Mouse (Mus musculus) layer of hippocampus, adult 2 months (tissue): ENCODE measurements at regions not wholly inside any gene's neighbourhood (a gene's known extent, or its start where the extent isn't known, plus 50 kb on each side); places are given as distances from the start of the nearest gene placed in this dataset.

Experiments
- DNase-seq, 2 experiments: peaks; one replicate each; pipeline ENCODE4 v3.0.0; 2022; ENCODE audit warnings: low spot score in 2 of 2
- H3K27ac ChIP-seq: fragments of 200-600 bp; 2 replicates; pipeline ENCODE4 v1.8.1; 2022
- H3K4me3 ChIP-seq: fragments of 200-600 bp; 2 replicates; pipeline ENCODE4 v1.8.1; 2022; ENCODE audit warnings: mild to moderate bottlenecking
- CTCF ChIP-seq: fragments of 200-600 bp; conservative IDR thresholded peaks from 2 replicates; pipeline ENCODE4 v1.8.1; 2022; ENCODE audit warnings: antibody characterized with exemption, mild to moderate bottlenecking, moderate library complexity

GRCm38 (mm10) chr15:59954345-59954744 is 62.1 kb downstream of the 4933412E24Rik start:
- H3K4me3 ChIP-seq = no peak overlapping the region
- no peak for TF ChIP-seq CTCF
- peak; percentile 71 to 83 for DNase-seq
- peak overlapping the region; percentile 82 for H3K27ac ChIP-seq

DNA sequence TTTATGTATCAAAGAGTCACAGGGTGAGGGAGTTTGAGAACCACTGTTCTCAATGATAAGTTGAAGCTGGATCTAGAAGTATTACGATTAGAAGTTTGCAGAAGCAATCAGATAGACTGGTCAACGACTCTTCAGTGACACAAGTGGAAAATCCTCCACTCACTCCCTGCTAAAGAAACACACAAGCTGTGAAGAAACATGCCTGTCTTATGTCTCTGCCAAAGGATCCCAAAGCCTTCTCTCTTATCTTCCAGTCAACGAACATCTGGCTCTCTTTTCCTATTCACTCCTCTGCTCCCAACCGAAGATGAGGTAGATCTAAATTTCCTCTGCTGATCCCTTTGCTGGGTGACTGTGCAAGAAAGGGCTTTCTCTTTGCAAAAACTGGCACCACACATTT is 62.6 kb downstream of the 4933412E24Rik start:
- no peak for DNase-seq
- no peak for TF ChIP-seq CTCF
- Histone ChIP-seq H3K4me3 (no peak overlapping the region), H3K27ac (peak overlapping the region; percentile 82)

DNA sequence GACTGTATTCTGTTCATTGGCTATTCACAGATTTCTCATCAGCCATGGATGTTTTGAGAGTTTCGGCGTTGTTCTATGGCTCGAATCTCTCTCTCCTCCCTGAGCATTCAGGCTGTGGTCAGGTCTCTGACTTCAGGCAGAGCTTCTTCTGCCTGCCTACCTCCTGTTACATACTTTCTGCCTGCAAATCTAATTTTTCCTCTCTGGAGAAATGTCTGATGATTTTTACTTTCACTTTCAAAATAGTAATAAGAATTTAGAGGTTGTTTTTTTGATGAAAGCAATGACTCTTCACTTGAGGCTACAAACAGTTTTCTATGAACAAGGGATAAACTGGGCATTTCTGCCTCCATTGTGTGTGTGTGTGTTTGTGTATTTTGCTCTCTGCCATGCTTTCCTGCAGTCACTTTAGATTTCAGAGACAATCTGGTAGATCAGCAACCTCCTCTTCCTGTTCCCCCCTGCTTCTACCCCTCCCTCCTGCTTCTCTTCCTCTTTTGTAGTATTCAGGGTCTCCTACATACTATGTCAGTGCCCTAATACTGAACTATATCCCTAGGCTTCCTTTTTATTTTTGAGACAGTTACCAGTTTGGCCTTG is 65.7 kb downstream of the 4933412E24Rik start:
- TF ChIP-seq CTCF = no peak
- Histone ChIP-seq H3K4me3 (no peak overlapping the region; the same call in 1 of the 2 replicates), H3K27ac (peak overlapping the region; percentile 53)
- no peak for DNase-seq

- no peak for DNase-seq
- Histone ChIP-seq H3K4me3 (no peak overlapping the region), H3K27ac (no peak overlapping the region)
- no peak for TF ChIP-seq CTCF
These were observed 71.2 kb downstream of the 4933412E24Rik start for GRCm38 (mm10) chr15:59945208-59945607.

- no peak overlapping the region for H3K4me3 ChIP-seq
- no peak for TF ChIP-seq CTCF
- peak in 1 of 2 experiments; percentile 38 for DNase-seq
- H3K27ac ChIP-seq = no peak overlapping the region
These were observed 79.9 kb downstream of the 4933412E24Rik start for GRCm38 (mm10) chr15:59936486-59936885.

- DNase-seq = no peak
- no peak overlapping the region for H3K27ac ChIP-seq
- no peak overlapping the region for H3K4me3 ChIP-seq
- TF ChIP-seq CTCF = no peak
These were observed 102.6 kb downstream of the 4933412E24Rik start for GRCm38 (mm10) chr15:59913860-59914259.

DNA sequence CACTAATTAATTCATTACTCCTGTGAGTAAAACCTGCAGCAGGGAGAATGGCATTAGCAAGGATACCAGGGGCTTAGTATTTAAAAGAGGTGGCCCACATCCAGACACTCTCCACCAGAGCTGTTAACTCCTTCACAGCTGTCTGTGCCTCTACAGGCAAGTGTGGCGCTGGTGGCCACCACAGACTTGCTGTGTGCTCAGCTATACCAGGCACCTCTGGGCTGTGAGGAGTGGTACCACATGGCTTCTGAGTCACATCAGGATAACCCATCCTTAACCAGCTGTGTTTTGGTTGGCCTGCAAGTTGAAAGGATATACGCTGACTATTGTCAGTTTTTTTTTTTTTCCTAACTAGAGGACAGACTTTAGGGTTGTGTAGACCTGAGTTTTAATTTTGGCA is 108.1 kb downstream of the 4933412E24Rik start:
- Histone ChIP-seq H3K4me3 (no peak overlapping the region), H3K27ac (no peak overlapping the region)
- TF ChIP-seq CTCF = no peak
- no peak for DNase-seq

GRCm38 (mm10) chr15:59905832-59906797 is 110.3 kb downstream of the 4933412E24Rik start:
- peak overlapping the region; percentile 57; the same call in 1 of the 2 replicates for H3K27ac ChIP-seq
- no peak for DNase-seq
- H3K4me3 ChIP-seq = no peak overlapping the region
- peak; percentile 92 for TF ChIP-seq CTCF

GRCm38 (mm10) chr15:59904741-59905140 is 111.7 kb downstream of the 4933412E24Rik start:
- no peak for TF ChIP-seq CTCF
- H3K27ac ChIP-seq = no peak overlapping the region
- no peak for DNase-seq

GRCm38 (mm10) chr15:59888996-59889395 is 127.4 kb downstream of the 4933412E24Rik start:
- no peak overlapping the region for H3K27ac ChIP-seq
- no peak overlapping the region for H3K4me3 ChIP-seq
- DNase-seq = no peak
- TF ChIP-seq CTCF = no peak

More at GRCm38 (mm10) chr15:59904741-59905140, 111.7 kb downstream of the 4933412E24Rik start:
- H3K4me3 ChIP-seq = no peak overlapping the region

- Histone ChIP-seq H3K4me3 (no peak overlapping the region; the same call in 1 of the 2 replicates), H3K27ac (peak overlapping the region; percentile 68)
- no peak for TF ChIP-seq CTCF
- DNase-seq = no peak
These were observed 128.3 kb downstream of the 4933412E24Rik start for GRCm38 (mm10) chr15:59888131-59888459.

DNA sequence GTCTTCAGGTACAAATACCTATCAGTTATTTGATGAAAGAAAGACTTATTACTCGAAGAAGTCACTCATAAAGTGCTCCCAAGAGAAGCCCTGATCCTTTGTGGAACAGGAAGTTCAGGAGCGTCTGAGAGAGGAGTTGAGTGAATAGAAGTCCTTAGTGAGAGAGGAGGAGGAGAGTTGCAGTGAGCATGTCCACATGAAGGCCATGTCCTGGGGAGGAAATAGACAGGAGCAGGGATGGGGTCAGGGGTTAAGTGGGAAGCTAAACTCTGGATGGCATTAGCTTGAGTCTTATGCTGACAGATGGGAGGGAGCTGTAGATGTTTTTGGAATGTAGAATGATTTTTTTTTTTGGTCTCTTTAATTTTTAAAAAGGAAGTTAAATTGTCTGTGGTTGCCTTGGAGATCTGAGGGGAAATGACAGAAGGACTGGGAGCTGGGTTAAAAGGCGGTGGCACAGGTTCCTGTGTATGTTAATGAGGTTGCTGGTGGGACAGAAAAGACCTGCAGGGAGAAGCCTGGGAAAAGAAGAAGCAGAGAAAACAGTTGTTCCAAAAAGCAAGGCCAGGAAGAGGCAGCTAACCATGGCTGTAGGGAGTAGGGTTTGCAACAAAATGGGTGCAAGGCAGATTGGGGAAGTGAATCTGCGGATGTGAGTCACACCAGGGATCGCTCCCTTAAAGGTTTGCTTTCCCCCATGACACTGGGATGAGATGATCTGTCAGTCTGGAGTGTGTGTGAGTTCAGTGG is 128.9 kb downstream of the 4933412E24Rik start:
- DNase-seq = peak in 1 of 2 experiments; percentile 21
- Histone ChIP-seq H3K4me3 (no peak overlapping the region; the same call in 1 of the 2 replicates), H3K27ac (peak overlapping the region; percentile 68)
- TF ChIP-seq CTCF = no peak

GRCm38 (mm10) chr15:59886036-59886435 is 130.4 kb downstream of the 4933412E24Rik start:
- TF ChIP-seq CTCF = no peak
- no peak overlapping the region for H3K27ac ChIP-seq
- DNase-seq = no peak
- H3K4me3 ChIP-seq = no peak overlapping the region
